Mouse (Mus musculus) ES-CJ7 (cell line): Measurements from ENCODE around the gene Ecd.
"Not testable (repeated sequence)": the region's sequence is repeated elsewhere in the genome, so short reads cannot be mapped to it uniquely, and the experiment has no call there.

Source experiments
- DNase-seq: peaks from one replicate; pipeline ENCODE4 v3.0.0; 2011; ENCODE audit warnings: low read depth, low spot score

Ecd gene

DNA sequence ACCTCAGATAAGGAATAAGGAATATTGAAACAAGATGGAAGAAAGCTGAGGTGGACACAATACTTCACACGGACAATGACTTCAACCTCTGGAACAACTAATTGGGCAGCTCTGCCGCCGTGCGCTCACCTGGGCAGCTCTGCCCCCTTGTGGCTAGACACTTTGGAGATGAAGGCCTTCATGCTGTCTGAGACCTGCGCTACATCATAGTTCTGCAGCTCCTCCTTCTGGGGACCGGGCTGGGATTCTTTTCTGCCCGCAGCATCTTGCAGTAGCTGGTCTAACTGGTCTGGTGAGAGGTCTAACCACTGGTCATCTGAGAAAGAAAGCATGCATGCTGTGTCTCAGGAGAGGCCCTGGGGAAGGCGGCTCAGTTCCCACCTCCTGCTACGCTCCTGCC, 19.4 kb downstream of the Ecd start:
- DNase-seq = peak; percentile 78

DNA sequence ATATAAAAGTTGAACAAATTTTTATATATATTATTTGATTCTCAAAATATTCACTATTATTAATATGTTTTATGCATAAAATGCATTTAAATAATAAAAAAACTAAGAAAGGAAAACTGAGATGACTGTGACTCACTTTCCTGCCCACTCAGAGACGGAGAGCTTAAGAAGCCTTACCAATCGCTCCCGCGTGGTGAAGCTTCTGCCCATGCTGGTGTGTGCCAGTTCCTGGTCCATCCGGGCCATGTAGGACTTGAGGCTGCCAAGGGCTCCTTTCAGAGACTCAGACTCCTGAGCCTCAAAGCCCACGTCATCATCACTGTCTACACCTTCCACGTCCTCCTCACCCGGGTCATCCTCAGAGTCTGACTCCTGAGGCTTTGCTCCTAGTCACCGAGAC, 23.7 kb downstream of the Ecd start:
- DNase-seq = no peak

DNA sequence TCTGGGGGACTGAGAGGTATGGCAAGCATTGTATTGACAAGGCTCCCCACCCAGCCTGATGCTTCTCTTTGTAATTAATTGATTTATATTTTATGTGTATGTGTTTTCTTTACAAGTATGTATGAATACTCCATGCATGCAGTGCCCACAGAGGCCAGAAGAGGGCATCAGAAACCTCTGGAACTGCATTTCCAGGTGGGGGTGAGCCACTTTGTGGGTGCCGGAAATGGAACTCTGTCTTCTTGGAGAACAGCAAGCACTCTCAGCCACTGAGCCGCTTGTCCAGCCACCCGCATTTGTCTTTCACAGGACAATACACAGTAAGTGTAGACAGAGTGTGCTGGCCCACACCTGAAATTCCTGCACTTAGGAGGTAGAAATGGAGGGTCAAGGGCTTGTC, 28.5 kb downstream of the Ecd start:
- DNase-seq = peak; percentile 47

DNA sequence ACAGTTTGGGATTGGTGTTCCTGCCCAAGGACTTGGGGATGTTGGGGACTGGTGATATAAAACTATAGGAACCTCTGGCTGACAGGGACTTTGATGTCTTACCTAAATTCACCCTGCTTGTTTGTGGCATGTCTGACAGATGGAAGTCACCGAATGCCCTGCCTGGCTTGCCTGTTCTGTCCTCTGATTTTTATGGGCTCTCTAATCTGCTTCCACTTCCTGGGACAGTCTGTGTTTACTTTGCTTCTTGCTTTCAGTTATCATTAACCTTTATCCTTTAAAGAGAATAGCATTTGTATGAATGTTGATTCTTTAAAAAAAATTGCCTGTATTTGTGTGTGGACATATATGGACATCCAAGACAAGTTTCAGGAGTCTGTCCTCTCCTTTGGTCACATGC, 32.8 kb downstream of the Ecd start:
- DNase-seq = no peak

DNA sequence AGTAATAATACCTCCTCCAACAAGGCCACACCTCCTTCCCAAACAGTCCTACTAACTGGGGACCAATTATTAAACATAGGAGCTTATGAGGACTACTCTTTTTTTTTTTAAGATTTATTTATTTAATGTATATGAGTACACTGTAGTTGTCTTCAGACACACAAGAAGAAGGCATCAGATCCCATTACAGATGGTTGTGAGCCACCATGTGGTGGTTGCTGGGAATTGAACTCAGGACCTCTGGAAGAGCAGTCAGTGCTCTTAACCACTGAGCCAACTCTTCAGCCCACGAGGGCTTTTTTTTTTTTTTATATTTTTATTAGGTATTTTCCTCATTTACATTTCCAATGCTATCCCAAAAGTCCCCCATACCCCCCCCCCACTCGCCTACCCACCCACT, 42.8 kb downstream of the Ecd start:
- DNase-seq = not testable (repeated sequence)

DNA sequence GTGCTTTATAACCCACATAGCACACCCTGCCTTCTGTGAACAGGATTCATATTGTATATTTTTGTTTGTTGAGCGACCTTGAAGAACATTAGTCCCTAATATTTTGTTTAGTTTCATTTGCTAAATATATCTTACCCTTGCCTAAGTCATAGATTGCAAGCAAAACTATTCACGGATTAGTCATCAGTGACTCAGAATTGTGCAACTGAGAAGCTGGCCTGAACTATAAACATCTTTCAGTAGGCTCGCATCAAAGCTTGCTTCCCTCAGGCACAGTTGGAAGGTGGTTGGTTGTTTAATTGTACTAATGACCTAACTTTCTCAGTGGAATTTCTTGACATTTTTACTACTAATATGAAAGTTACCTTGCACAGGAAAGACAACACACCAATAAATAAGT, 49.8 kb downstream of the Ecd start:
- DNase-seq = no peak

DNA sequence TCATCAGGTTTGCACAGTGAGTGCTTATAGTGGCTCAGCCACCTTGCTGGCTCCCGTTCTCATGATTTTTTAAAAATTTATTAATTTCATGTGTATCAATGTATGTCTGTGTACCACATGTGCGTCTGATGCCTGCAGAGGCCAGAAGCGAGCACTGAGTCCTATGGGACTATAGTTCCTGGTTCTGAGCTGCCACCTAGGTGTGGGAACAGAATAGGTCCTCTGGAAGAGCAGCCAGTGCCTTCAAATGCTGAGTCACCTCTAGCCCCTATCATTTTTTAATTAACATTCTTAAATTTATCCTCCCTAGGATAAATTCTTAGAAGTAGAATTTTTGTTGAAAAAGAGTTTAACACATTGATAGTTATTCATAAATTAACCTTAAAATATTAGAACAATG, 50.3 kb downstream of the Ecd start:
- DNase-seq = no peak

DNA sequence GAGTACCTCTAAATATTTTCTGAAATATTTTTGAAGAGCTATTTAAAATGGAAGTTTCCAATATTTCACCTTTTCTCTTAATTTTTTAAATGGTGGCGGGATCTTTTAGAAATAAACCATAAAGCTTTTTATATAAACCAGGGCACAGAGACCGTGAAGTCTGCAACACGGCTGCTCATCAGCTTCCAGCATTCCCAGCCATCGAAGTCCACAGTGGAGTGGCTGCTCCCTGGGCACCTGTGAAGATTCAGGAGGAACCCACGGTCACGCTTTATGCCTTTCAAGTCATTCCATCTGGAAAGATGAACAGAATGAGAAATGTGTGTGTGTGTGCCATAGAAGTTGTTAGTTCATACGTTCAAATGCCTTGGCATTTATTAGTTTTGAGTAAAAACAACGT, 53.0 kb downstream of the Ecd start:
- DNase-seq = no peak

DNA sequence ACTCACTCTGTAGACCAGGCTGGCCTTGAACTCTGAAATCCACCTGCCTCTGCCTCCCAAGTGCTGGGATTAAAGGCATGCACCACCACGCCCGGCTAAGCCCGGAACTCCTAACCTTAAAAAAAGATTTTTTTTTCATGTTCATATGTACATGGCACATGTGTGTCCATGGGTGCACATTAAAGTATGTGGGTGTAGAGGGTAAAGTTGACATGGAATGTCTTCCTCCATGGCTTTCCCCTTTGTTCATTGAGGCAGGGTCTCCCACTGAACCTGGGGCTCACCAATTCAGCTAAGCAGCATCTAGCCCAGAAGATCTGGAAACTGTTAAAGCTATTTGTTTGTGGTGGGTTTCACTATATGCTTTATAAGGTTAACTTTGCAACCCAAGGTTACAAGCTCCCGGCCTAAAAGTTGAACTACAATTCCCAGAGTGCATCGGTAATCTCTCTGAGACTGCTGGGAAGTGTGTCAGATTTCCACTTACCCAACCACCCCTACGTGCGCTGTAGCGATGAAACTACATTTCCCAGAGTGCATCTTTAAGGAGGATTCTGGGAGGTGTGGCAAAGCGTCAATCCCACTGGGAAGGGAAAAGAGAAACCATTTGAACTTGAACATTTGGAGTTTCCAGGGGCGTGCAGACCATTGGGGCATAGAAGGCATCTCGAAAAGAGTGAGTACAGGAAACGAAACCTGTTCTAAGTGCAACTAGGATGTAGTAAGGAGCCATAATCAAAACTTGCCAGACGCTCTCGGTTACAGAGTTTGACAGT, 53.6 kb downstream of the Ecd start, which contains the start of gene Nudt13:
Nudt13 (plus strand) TSS at position 581 of the 776 bp plus-strand sequence.
- peak; percentile 95 for DNase-seq

DNA sequence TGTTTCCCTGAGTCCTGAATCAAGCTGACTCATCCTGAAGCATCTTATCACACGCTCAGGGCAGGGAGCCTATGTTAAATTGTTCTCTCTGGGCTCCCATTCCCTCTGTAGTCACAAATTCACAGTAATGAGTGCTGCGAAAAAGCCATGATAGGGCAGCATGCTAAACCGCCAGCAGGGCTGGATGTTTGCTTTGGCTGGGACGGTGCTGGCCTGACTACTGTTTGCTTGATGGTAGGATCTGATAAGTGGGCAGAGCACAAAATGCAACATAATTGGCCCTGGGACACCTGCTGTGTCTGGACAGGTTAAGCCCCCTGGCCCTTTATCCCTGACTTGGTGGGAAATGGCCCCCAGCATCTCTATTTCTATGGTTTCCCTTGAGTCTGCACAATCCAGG, 56.5 kb downstream of the Ecd start:
- no peak for DNase-seq
